Mouse (Mus musculus): ENCODE results near the gene Npdc1.

Gene Npdc1

DNA sequence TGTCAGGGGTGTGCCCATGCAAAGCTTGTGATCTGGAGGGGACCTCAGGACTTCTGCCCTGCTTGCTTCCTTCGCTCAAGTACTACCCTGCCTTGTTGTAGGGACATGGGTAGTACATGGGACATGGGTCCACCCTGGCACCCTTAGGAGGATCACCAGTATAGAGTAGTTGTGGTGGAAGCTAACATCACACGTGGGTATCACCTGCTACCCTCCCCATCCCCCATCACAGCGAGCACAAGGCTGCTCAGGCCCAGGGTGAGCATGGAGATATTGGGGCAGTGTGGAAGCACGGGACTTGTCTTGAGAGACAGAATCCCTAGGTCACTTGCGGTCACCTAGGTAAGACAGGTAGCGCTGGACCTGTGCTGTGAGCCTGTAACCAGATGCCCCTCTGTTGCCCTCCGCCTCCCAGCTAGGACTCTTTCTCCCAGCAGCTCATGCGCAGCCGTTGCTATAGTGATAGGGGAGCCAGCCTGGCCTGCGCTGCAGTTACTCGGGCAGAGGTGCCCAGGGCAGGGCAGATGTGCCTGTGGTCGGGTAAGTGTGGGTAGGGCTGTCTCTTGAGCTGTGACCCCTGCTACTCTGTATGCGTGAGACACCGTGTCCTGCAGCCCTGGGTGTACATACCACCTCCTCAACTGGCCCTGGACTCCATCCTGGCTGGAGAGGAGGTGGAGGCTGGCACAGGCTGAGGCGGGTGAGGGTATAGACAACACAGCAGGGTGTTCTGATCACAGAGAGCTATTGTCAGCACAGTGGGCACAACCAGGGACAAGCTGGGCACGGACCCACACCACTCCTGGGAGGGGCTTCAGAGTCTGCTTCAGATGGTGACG is 31.5 kb downstream of the Npdc1 start:
- no peak for DNase-seq (ENCODE audit: low spot score in 2 of 2)

DNA sequence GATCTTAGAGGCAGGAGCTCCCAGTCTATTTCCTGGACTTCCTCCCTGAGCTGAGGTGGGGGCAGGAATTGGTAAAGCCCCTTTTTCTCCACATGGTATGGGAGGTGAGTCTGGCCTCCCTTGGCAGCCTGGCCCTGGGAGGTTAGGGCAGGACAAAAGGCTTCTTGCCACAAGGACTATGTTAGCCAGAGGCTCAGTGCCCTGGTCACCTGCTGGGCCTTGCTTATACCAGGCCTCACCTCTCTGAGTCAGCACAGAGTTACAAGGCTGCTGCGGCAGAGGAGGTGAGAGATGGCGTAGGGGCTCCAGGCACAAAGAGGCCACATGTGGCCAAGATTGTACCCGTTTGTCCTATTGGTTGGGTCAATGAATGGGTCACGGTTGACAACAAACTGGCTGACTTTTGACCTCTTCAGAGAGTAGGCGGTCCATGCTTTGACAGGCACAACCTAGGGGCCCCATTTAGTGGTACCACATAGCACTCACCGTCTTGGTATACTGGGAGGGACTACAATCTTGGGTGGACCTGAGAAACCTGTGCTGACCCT is 32.2 kb downstream of the Npdc1 start:
- DNase-seq (ENCODE audit: low spot score in 2 of 2) = no peak

DNA sequence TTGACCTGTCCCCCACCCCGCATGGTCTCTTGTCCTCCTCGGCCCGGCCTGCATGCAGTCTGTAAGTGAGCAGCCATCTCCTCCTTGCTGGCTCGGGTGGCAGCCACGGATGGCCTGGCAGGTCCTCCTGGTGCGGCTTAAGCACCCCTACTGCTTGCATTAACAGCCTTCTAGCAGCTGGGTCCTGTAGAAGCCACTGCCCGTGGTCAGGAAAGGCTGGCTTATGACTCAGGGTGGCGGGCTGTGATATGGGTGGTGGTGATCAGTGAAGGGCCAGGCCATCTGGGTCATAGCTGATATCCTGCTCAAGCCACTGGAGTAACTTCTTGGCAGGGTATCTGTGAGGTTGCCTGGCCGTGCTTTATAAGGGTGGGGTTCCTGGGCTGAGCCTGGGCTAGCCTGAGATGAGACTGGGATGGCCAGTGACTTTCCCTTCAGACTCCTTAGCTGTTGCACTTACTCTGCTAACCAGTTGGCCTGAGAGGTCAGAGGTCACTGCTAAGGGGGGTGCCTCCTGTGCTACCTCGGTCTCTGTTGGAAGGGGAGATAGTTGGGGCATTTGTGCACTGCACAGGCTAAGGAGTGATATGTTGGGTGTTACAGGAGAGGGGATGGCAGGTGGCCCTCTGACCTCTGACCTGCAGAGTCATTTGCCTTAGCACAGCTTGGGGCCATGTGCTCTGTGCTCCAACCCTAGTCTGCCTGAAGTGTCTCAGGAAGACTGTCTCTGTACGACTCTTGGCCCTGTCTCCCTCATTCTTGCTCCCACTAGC is 33.4 kb downstream of the Npdc1 start:
- DNase-seq (ENCODE audit: low spot score in 2 of 2) = no peak

DNA sequence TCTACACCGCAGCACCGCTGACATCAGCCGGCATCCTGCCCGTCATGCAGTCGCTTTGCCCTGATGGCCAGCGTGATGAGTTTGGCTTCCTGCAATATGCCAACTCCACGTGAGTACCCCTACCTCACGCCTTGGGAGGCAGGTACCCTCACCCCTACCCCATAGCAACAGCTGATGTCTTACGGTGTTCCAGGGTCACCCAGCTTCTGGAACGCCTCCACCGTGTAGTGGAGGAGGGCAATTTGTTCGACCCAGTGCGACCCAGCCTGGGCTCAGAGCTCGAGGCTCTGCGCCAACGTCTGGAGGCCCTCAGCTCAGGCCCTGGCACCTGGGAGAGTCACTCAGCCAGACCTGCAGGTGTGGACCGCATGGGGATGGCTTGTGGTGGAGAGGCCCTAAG is 34.0 kb downstream of the Npdc1 start:
- no peak for DNase-seq (ENCODE audit: low spot score in 2 of 2)

DNA sequence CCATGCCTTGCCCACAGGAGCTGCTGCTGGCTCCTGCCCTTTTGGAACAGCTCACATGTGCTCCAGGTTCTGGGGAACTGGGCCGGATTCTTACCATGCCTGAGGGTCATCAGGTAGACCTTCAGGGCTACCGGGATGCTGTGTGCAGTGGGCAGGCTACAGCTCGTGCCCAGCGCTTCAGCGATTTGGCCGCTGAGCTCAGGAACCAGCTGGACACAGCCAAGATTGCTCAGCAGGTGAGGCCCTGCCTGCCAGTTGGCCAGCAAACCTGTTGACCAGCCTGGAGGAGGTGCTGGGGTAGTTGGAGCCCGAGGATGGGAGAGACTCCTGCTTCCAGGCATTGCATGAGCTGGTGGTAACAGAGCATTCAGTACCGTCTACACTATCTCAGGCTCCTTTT is 35.1 kb downstream of the Npdc1 start:
- no peak for DNase-seq (ENCODE audit: low spot score in 2 of 2)

DNA sequence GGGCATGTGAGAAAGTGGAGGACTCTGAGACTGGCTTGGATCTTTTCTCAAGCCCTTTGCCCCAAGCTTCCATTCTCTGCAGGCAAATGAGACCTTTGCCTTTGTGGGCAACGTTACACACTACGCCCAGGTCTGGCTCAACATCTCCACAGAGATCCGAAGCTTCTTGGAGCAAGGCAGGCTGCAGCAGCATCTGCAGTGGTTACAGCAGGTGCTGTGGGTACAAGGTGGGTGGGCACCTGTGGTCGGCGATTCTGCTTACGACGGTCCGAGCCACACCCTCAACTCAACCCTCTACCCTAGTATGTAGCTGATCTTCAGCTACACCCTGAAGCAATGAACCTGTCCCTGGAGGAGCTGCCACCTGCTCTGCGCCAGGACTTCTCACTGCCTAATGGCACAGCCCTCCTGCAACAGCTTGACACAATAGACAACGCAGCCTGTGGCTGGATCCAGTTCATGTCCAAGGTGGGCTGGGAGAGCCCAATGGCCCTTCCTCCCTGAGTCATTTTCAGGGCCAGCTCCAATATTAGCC is 37.2 kb downstream of the Npdc1 start:
- no peak for DNase-seq (ENCODE audit: low spot score in 2 of 2)

DNA sequence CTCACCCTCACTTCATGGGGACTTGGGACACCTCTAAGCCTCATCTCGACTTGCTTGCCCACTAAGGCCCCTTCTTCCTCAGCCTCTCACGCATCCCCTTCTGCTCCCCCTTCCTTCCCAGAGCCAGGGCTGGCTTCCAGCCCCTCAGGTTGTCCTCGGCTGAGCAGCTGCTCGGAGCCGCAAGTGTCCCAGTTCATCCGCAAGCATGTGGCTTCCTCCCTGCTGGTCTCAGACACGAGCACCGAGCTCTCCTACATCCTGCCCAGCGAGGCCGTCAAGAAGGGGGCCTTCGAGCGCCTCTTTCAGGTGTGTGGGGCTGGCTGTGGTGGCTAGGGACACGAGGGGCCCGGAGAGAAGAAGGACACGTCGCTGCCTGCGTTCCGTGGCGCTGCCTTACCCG is 41.9 kb downstream of the Npdc1 start:
- DNase-seq (ENCODE audit: low spot score in 2 of 2) = no peak

DNA sequence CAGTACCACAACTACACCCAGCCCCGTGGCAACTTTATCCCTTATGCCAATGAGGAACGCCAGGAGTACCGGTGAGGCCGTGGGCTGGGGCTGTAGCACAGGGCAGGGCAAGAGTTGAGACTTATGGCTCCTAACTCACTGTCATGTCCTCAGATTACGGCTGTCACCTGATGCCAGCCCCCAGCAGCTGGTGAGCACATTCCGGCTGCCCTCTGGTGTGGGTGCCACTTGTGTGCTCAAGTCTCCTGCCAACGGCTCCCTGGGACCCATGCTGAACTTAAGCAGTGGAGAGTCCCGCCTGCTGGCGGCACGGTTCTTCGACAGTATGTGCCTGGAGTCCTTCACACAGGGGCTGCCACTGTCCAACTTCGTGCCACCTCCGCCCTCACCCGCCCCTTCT is 43.5 kb downstream of the Npdc1 start:
- no peak for DNase-seq (ENCODE audit: low spot score in 2 of 2)

DNA sequence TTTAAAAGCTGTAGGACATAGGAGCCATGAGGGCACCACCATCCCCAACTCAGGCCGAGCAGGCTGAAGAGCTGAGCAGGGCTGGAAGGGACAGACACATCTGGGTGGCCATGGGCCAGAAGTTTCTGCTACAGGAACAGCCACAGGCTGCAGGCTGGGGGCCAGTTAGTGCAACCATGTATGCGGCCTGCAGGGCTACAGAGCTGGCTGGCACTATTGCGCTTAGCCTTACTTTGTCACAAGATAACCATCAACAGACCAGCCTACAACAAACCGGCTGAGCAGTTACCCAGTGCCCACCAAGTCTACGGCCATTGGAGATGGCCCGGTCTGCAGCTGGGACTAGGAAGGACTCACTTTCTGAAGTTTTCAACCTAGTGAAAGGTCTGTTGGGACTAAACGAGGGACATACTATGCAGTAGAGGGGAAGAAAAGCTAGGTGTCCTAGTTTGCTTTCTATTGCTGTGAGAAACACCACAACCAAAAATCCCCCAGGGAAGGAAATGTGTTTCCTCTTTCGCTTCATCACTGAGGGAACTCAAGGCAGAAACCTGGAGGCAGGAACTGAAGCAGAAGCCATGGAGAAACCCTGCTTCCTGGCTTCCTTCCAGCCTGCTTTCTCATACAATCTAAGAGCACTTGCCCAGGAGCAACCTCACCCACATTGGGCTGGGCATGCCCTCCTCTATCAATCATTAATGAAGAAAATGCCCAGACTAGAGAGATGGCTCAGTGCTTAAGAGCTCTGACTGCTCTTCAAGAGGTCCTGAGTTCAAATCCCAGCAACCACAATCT is 51.9 kb downstream of the Npdc1 start:
- no peak for DNase-seq (ENCODE audit: low spot score in 2 of 2)

DNA sequence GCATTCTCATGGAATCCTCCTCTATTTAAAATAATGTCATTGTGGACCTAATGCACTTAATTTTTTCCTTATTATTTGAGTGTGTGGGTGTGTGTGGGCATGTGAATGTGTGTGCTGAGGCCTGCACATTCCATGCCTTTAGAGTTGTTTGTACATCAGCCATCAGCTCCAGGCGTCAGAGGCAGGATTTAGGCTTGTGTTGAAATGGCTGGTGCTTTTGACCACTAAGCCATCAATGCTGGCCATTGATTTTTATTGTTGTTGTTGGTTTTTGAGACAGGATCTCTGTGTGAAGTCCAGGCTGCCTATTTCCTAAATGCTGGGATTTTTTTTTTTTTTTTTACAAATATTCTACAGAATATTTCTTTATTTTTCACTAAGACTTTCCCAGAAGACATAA is 53.8 kb downstream of the Npdc1 start:
- no peak for DNase-seq (ENCODE audit: low spot score in 2 of 2)

DNA sequence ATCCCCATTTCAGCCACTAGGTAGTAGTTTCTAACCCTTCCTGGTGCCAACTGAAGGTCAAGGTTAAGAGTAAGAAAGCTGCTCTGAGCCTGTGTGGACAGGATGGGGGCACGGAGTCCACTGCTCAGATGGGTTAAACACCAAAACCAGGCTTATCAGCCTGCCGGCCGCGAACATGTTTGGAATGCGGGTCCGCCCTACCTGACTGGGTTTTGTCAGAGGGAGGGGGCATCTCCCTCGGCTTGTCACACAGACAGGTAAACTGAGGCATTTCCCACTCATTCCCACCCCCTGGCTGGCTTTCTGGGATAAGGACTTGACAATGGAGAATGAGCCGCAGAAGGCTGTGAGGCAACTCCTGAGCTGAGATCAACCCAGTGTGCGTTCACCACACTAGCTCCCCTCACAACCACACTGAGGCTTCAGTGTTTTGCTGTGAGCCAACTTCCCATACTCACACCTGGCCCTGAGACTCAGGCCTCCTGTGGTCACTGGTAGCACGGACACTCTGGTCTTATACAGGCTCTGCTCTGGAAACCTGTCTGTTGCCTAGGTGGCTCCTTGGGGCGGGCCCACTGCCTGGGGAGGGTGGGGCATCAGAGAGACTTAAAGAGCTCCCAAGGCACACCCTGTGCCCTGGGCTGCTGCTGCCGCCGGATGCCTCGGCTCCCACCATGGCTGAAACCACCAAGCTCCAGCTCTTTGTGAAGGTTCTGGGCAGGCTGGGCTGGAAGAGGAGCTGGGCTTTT is 57.2 kb downstream of the Npdc1 start, which contains the start of gene Clic3:
Gene Clic3, plus strand, starts transcription at position 634 of the 749 bp plus-strand sequence.
- DNase-seq (ENCODE audit: low spot score in 2 of 2) = no peak

DNA sequence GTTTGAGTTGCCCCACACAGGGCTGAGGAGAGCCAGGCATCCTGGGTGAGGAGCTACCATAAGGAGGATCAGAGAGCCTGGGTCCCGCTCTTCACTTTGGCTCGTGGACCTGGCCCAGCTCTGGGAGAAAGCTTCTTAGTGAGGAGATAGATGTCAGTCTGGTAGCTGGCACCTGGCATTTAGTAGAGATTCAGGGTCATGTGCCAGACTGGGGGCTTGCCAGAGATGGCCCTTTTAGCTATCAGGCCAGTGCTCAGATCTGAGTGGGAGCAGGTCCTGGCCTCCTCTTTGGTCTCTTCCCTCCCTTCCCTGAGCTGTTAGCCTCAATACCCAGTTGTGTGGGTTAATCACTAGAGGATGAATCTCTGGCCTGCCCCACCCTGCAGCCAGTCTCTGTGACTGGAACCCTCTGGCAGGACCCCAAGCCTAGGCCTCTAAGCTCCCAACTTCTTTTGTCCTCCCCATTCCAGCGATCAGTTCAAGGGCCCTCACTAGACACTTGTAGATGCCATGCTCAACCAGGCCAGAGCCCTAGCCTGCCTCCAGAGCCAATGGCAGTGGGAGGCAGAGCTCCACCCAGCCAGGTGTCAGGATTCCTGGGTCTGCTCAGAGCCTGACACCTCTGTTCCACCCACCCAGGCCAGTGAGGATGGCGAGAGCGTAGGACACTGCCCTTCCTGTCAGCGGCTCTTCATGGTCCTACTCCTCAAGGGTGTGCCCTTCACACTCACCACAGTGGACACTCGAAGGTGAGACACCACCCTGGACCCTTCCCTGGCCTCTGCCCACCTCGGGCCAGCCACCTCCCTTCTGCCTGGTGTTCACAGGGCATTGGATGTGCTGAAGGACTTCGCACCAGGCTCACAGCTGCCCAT is 58.1 kb downstream of the Npdc1 start:
- no peak for DNase-seq (ENCODE audit: low spot score in 2 of 2)

DNA sequence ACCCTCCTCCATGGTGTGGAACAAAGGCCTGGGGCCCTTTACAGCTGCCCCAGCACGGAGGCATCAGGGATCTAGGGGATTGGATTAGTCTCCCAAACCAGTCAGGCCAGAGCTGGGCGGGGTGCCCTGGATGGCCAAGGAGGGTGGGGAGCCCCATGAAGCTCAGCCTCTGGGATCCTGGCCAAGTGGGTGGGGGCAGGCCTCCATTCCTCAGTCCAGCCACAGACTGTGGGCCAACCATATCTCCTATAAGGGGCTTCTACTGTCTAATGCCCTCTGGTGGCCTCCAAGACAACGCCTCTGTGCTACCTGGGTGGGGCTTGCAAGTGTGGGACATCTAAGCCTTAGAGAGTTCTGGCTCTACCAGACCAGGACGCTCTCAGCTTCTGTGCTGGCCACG is 59.8 kb downstream of the Npdc1 start:
- no peak for DNase-seq (ENCODE audit: low spot score in 2 of 2)
